Mouse (Mus musculus) liver, embryonic 14.5 days (tissue): ENCODE data around the gene Csmd2. TPM values are rescaled to one million over a fixed set of nuclear protein-coding genes. Genes with fewer than 3 reads are reported as not detected.
"Not testable (repeated sequence)": the region's sequence is repeated elsewhere in the genome, so short reads cannot be mapped to it uniquely, and the experiment has no call there.

Experiments used
- ATAC-seq: fragments of 200-750 bp; cut with Nextera tagmentation; 2 replicates; pipeline ENCODE4 v1.8.0; 2017; ENCODE audit warnings: moderate number of reproducible peaks, mild to moderate bottlenecking, moderate library complexity; ENCODE audit not compliant: insufficient read depth
- DNase-seq, 3 experiments: peaks; one replicate each; pipeline ENCODE4 v3.0.0-alpha.2; 2012 to 2013; ENCODE audit warnings: low read depth in 3 of 3, low spot score in 3 of 3
- H3K27ac ChIP-seq: fragments of 300-500 bp; sonication (generic); 2 replicates; pipeline ENCODE4 v1.5.1; 2014; ENCODE audit warnings: moderate library complexity, mild to moderate bottlenecking, control low read depth, inconsistent platforms
- H3K27me3 ChIP-seq: fragments of 300-500 bp; sonication (generic); 2 replicates; pipeline ENCODE4 v1.6.1; 2014; ENCODE audit warnings: mild to moderate bottlenecking, low read length, moderate library complexity; ENCODE audit not compliant: control insufficient read depth, insufficient read depth
- H3K36me3 ChIP-seq: fragments of 300-500 bp; sonication (generic); replicated peaks from 2 replicates; pipeline ENCODE4 v1.6.1; 2014; ENCODE audit warnings: low read depth; ENCODE audit not compliant: control insufficient read depth, insufficient read depth
- H3K4me1 ChIP-seq, 2 experiments: fragments of 200-500 bp in 1 of 2; fragments of 300-500 bp in 1 of 2; sonication (generic) in 1 of 2; replicated peaks; 2 replicates each; pipeline ENCODE4 v1.6.1; 2012 to 2014; ENCODE audit warnings: antibody characterized with exemption in 1 of 2, inconsistent platforms in 1 of 2, low read length in 1 of 2; ENCODE audit not compliant: control insufficient read depth in 2 of 2, insufficient read depth in 2 of 2
- H3K4me2 ChIP-seq: fragments of 300-500 bp; sonication (generic); 2 replicates; pipeline ENCODE4 v1.6.1; 2014; ENCODE audit warnings: low read depth, mild to moderate bottlenecking, control low read depth, moderate library complexity
- H3K4me3 ChIP-seq, 2 experiments: fragments of 200-500 bp in 1 of 2; fragments of 300-500 bp in 1 of 2; sonication (generic) in 1 of 2; 2 replicates each; pipeline ENCODE4 v1.5.1; 2012 to 2014; ENCODE audit warnings: low read depth in 2 of 2, low read length in 2 of 2, mild to moderate bottlenecking in 2 of 2, control low read depth in 1 of 2, inconsistent platforms in 1 of 2, moderate library complexity in 1 of 2; ENCODE audit not compliant: insufficient read depth in 1 of 2
- H3K9ac ChIP-seq: fragments of 300-500 bp; sonication (generic); replicated peaks from 2 replicates; pipeline ENCODE4 v1.6.1; 2014; ENCODE audit warnings: mild to moderate bottlenecking, control low read depth, moderate library complexity
- H3K9me3 ChIP-seq: fragments of 300-500 bp; sonication (generic); 2 replicates; pipeline ENCODE4 v1.6.1; 2016; ENCODE audit warnings: low read length, mixed read lengths; ENCODE audit not compliant: control insufficient read depth
- CTCF ChIP-seq: IDR thresholded peaks from 2 replicates; pipeline ENCODE4 v1.5.1; 2016; ENCODE audit warnings: antibody characterized with exemption, low read depth, control low read depth
- EP300 ChIP-seq: IDR thresholded peaks from 2 replicates; pipeline ENCODE4 v1.6.1; 2016; ENCODE audit warnings: antibody characterized with exemption, low read depth
- WGBS: fragments of 180-500 bp; shearing (Covaris S2); extraction: QIAGEN DNeasy Blood & Tissue Kit; methylation state at CpG from one replicate; pipeline ENCODE4 v1.1.7; 2014; ENCODE audit not compliant: insufficient replicate concordance; 5-methylcytosine and 5-hydroxymethylcytosine counted together
- polyA plus RNA-seq, 2 experiments: library from polyadenylated mRNA; depleted of rRNA in 1 of 2; stranded (reverse) in 1 of 2; unstranded in 1 of 2; fragments of >200 nt; fragmentation: Nextera tagmentation in 1 of 2; extraction: Ambion mirVana in 1 of 2; gene quantifications; 2 replicates each; pipeline versions ENCODE4 v1.2.1 to v1.2.3; 2012 to 2014

The Csmd2 gene
- polyA plus RNA-seq, 2 experiments: 0.01 TPM; not detected in 1

DNA sequence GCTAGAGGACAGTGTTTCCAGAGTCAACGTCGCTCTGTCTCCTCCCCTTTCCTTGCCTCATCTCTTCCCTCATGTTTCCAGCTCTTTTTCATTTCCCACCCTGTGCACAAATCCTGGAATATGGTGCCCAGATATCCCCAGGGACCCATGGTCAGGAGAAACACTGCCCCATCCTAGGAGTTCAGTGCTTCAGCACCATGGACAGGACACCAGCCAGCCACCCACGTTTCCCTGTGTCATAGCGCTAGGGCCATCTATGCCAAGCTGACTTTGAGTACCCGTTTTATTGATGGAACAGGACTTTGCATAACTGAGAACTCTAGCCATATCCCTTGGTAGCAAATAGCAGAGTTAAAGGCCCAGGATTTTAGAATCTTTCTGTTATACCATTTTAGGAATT, 55.0 kb downstream of the Csmd2 start:
- no peak for DNase-seq
- H3K9ac ChIP-seq: no peak overlapping the region
- 21% methylated on average over 5 of the region's 5 CpGs for WGBS

GRCm38 (mm10) chr4:128048716-128049115, 61.1 kb downstream of the Csmd2 start:
- no peak overlapping the region for H3K27ac ChIP-seq
- H3K9ac ChIP-seq: no peak overlapping the region
- H3K36me3 ChIP-seq: no peaks in the 10 kb centered on the region
- TF ChIP-seq CTCF (no peak), EP300 (no peak)
- 27% methylated on average over 1 of the region's 1 CpGs for WGBS
- no peak overlapping the region for H3K4me3 ChIP-seq
- ATAC-seq: no peak
- H3K4me1 ChIP-seq: no peaks in the 10 kb centered on the region
- no peak overlapping the region for H3K4me2 ChIP-seq
- DNase-seq: no peak
- H3K27me3 ChIP-seq: no peaks in the 10 kb centered on the region
- no peaks in the 10 kb centered on the region; the same call in 1 of the 2 replicates for H3K9me3 ChIP-seq

More for the DNA sequence above, 55.0 kb downstream of the Csmd2 start:
- Histone ChIP-seq H3K9me3 (no peaks in the 10 kb centered on the region; the same call in 1 of the 2 replicates), H3K4me2 (no peak overlapping the region), H3K27ac (no peak overlapping the region), H3K4me1 (no peaks in the 10 kb centered on the region), H3K27me3 (no peaks in the 10 kb centered on the region), H3K36me3 (no peaks in the 10 kb centered on the region), H3K4me3 (no peak overlapping the region)
- ATAC-seq: no peak
- TF ChIP-seq EP300: no peak
- TF ChIP-seq CTCF: no peak

DNA sequence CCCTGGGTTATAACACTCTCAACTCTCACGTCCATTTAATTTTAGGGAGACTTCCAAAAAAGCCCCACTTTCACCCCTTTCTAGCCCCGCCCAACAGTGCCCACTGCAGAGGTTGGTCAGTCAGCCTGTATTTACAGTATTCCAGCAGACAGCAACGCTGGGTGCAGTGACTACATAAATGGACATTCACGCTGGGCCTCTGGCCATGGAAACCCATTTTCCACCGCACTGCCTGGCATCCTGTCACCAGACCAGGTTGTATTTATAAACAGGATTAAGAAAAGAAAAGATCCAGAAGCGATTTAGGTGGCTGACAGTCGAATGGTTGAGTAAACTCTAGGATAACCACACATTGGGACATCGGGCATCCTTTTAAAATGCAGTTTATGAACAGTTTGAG, 65.0 kb downstream of the Csmd2 start:
- WGBS: 55% methylated on average over 8 of the region's 8 CpGs
- H3K27me3 ChIP-seq: no peaks in the 10 kb centered on the region
- ATAC-seq (no peak), DNase-seq (no peak)
- H3K9ac ChIP-seq: no peak overlapping the region
- no peak overlapping the region for H3K4me3 ChIP-seq
- no peaks in the 10 kb centered on the region for H3K36me3 ChIP-seq
- H3K4me2 ChIP-seq: no peak overlapping the region
- TF ChIP-seq EP300 (no peak), CTCF (no peak)
- no peaks in the 10 kb centered on the region for H3K4me1 ChIP-seq
- no peak overlapping the region for H3K27ac ChIP-seq
- H3K9me3 ChIP-seq: no peaks in the 10 kb centered on the region; the same call in none of the 2 replicates

- not testable (repeated sequence) for H3K36me3 ChIP-seq, H3K27me3 ChIP-seq, ATAC-seq, H3K4me1 ChIP-seq, DNase-seq, H3K4me3 ChIP-seq, H3K4me2 ChIP-seq, H3K27ac ChIP-seq, H3K9me3 ChIP-seq, H3K9ac ChIP-seq
- 56% methylated on average over 2 of the region's 2 CpGs for WGBS
Observed at GRCm38 (mm10) chr4:128061274-128061673, 73.6 kb downstream of the Csmd2 start.

DNA sequence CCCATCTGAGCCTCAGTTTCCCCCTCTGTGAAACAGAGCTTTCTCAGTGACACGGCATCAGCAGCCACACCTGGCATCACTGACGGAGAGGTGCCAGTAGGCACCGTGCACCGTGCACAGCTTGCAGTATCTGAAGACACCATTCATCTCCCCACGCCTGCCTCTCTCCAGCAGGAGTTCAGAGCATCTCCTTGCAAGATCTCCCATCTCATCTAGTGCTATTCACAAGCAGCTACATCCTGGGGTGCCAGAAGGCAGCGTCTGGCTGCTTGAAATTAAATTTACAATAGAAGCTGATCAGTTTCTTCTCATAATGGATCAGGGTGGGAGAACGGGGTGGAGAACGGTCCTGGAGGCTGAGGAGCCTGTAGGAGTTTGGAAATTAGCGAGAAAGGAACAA, 79.5 kb downstream of the Csmd2 start:
- no peak overlapping the region for H3K9ac ChIP-seq
- no peaks in the 10 kb centered on the region; the same call in 1 of the 2 replicates for H3K9me3 ChIP-seq
- DNase-seq (no peak), ATAC-seq (no peak)
- no peaks in the 10 kb centered on the region for H3K36me3 ChIP-seq
- 67% methylated on average over 9 of the region's 9 CpGs for WGBS
- H3K4me2 ChIP-seq: no peak overlapping the region
- H3K4me1 ChIP-seq: no peaks in the 10 kb centered on the region
- no peaks in the 10 kb centered on the region for H3K27me3 ChIP-seq
- TF ChIP-seq EP300: no peak
- no peak for TF ChIP-seq CTCF
- H3K27ac ChIP-seq: no peak overlapping the region
- H3K4me3 ChIP-seq: no peak overlapping the region

DNA sequence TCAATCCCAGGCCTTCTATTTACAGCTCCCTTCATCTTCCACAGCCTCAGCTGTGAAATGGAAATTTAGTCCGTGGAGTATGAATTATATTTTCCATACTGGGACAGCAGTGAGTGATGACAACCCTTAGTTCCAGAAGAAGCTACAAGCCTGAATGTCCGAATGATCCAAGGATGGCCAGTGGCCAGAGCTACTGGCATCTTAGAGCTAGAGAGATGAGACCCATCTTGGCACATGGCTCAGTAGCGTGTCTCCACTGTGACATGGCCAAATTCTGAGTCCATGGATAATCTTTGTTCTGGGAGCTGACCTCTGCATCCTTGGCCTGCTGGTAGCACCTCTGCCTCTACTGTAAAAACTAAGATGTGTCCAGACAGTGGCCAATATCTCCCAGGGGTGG, 96.8 kb downstream of the Csmd2 start:
- TF ChIP-seq EP300 (no peak), CTCF (no peak)
- Histone ChIP-seq H3K9ac (no peak overlapping the region), H3K27me3 (no peaks in the 10 kb centered on the region), H3K36me3 (no peaks in the 10 kb centered on the region), H3K4me1 (no peaks in the 10 kb centered on the region), H3K27ac (no peak overlapping the region), H3K9me3 (no peaks in the 10 kb centered on the region), H3K4me3 (no peak overlapping the region), H3K4me2 (no peak overlapping the region)
- no peak for ATAC-seq
- 52% methylated on average over 3 of the region's 3 CpGs for WGBS
- no peak for DNase-seq
